Mouse (Mus musculus) heart, embryonic 12.5 days (tissue): ENCODE results near the gene Rnf20. TPM values are rescaled to one million over a fixed set of nuclear protein-coding genes. Genes with fewer than 3 reads are reported as not detected.
"Not testable (repeated sequence)": the region's sequence is repeated elsewhere in the genome, so short reads cannot be mapped to it uniquely, and the experiment has no call there.

ENCODE experiments used
- ATAC-seq: fragments of 200-750 bp; cut with Nextera tagmentation; 2 replicates; pipeline ENCODE4 v1.8.0; 2017; ENCODE audit warnings: moderate TSS enrichment, moderate library complexity; ENCODE audit not compliant: insufficient number of reproducible peaks, low FRiP score
- H3K27ac ChIP-seq: fragments of 300-500 bp; sonication (generic); 2 replicates; pipeline ENCODE4 v1.5.1; 2016; ENCODE audit warnings: mild to moderate bottlenecking, moderate library complexity; ENCODE audit not compliant: poor library complexity, severe bottlenecking
- H3K27me3 ChIP-seq: fragments of 300-500 bp; sonication (generic); replicated peaks from 2 replicates; pipeline ENCODE4 v1.6.1; 2016; ENCODE audit warnings: mild to moderate bottlenecking, moderate library complexity
- H3K36me3 ChIP-seq: fragments of 300-500 bp; sonication (generic); 2 replicates; pipeline ENCODE4 v1.6.1; 2016; ENCODE audit warnings: mild to moderate bottlenecking, moderate library complexity
- H3K4me1 ChIP-seq: fragments of 300-500 bp; sonication (generic); replicated peaks from 2 replicates; pipeline ENCODE4 v1.6.1; 2016; ENCODE audit warnings: mild to moderate bottlenecking
- H3K4me2 ChIP-seq: fragments of 300-500 bp; sonication (generic); 2 replicates; pipeline ENCODE4 v1.6.1; 2016; ENCODE audit warnings: mild to moderate bottlenecking, moderate library complexity
- H3K4me3 ChIP-seq: fragments of 300-500 bp; sonication (generic); 2 replicates; pipeline ENCODE4 v1.5.1; 2016; ENCODE audit warnings: mild to moderate bottlenecking
- H3K9ac ChIP-seq: fragments of 300-500 bp; sonication (generic); 2 replicates; pipeline ENCODE4 v1.6.1; 2016; ENCODE audit warnings: mild to moderate bottlenecking, moderate library complexity
- H3K9me3 ChIP-seq: fragments of 300-500 bp; sonication (generic); replicated peaks from 2 replicates; pipeline ENCODE4 v1.6.1; 2016; ENCODE audit warnings: mild to moderate bottlenecking, moderate library complexity
- WGBS: fragments of 180-500 bp; shearing (Covaris S2); methylation state at CpG from one replicate; pipeline ENCODE4 v1.1.7; 2016; 5-methylcytosine and 5-hydroxymethylcytosine counted together
- polyA plus RNA-seq: library from polyadenylated mRNA; unstranded; fragments of >200 nt; fragmentation: Nextera tagmentation; extraction: Ambion mirVana; gene quantifications from 2 replicates; pipeline ENCODE4 v1.2.1, GENCODE M21; 2016

Gene Rnf20
- polyA plus RNA-seq, 1 experiment from 2014 or later: 30.2 TPM

DNA sequence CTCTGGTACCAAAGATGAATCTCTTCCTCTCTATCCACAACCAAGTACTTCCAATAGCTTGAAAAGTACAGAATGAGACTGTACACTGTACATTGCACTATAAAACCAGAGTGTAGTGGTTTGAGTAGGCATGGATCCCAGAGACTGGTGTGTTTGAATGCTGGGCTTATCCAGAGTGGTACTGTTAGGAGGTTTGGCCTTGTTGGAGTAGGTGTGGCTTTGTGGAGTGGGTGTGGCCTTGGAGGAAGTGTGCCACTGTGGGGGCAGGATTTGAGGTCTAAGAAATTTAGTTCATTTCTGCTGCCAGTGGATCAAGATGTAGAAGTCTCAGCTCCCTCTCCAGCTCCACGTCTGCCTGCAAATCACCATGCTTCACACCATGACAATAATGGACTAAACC lies 26.3 kb upstream of the Rnf20 start:
- WGBS: 85% methylated on average over 1 of the region's 1 CpGs
- Histone ChIP-seq H3K9ac (no peak overlapping the region), H3K9me3 (no peaks in the 10 kb centered on the region), H3K4me1 (no peaks in the 10 kb centered on the region), H3K27me3 (no peaks in the 10 kb centered on the region; the same call in 1 of the 2 replicates), H3K4me2 (no peak overlapping the region), H3K27ac (no peak overlapping the region), H3K36me3 (no peaks in the 10 kb centered on the region), H3K4me3 (no peak overlapping the region)
- no peak for ATAC-seq

DNA sequence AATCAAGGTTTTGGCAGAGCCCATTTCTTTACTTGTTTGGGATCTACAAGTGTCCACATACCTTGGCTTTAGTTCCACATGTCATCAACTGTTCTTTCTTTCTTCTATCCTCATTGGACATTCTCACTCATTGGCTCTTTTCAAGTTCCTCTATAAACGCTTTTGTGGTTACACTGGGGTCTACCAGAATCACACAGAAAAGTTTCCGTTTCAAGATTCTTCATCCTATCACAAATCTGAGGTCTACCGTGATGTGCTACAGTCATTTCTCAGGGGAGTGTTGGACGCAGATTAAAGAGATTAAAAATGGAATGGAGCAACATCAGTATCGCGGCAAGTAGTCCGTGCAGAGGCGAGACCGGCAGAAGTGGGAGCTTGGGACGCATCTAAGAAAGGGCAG lies 14.9 kb upstream of the Rnf20 start:
- Histone ChIP-seq H3K4me3 (no peak overlapping the region), H3K9me3 (no peaks in the 10 kb centered on the region), H3K27ac (no peak overlapping the region), H3K27me3 (no peaks in the 10 kb centered on the region), H3K9ac (no peak overlapping the region), H3K4me2 (no peak overlapping the region), H3K4me1 (no peaks in the 10 kb centered on the region), H3K36me3 (no peaks in the 10 kb centered on the region)
- no peak for ATAC-seq
- WGBS: 83% methylated on average over 10 of the region's 10 CpGs

DNA sequence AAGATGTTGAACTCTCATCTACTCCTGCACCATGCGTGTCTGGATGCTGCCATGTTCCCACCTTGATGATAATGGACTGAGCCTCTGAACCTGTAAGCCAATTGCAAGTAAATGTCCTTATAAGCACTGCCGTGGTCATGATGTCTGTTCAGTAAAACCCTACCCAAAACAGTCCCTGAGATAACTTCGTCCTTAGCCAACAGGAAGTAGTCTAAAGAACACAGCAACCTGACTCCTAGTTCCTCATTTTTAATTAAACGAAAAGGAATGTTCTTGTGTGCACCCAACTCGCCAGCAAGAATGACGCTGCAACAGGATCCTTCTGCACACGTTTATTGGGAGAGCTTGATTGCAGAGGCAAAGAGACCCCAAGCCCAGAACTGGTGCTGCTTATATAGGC lies 11.9 kb upstream of the Rnf20 start:
- H3K9me3 ChIP-seq, H3K27ac ChIP-seq, H3K9ac ChIP-seq, H3K27me3 ChIP-seq, H3K4me3 ChIP-seq, ATAC-seq, H3K4me2 ChIP-seq, H3K4me1 ChIP-seq, H3K36me3 ChIP-seq: not testable (repeated sequence)
- 86% methylated on average over 7 of the region's 7 CpGs for WGBS

DNA sequence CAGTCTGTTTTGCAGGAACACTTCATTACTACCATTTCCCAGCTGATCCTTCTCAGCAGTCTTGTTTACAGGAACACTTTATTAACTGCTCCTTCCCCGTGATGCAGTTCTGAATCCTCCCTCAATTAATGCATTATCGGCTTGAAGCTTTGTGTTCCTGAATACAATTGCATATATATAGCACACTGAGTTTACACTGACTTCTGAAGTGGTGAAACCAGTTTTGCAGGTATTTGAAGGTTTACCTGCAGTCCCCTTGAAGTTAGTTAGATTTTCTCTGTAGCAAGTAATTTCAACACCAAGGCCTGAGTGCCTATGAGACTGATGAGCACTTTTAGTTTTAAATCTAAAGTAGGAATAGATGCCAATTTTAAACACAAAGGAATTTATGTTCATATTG lies 9.5 kb upstream of the Rnf20 start:
- no peak overlapping the region for H3K9ac ChIP-seq
- no peak overlapping the region for H3K4me3 ChIP-seq
- H3K9me3 ChIP-seq: no peaks in the 10 kb centered on the region
- H3K4me1 ChIP-seq: peaks cover 4% of the 10 kb centered on the region
- H3K27me3 ChIP-seq: no peaks in the 10 kb centered on the region
- H3K27ac ChIP-seq: no peak overlapping the region
- no peaks in the 10 kb centered on the region for H3K36me3 ChIP-seq
- H3K4me2 ChIP-seq: no peak overlapping the region
- WGBS: 78% methylated on average over 2 of the region's 2 CpGs
- ATAC-seq: no peak

DNA sequence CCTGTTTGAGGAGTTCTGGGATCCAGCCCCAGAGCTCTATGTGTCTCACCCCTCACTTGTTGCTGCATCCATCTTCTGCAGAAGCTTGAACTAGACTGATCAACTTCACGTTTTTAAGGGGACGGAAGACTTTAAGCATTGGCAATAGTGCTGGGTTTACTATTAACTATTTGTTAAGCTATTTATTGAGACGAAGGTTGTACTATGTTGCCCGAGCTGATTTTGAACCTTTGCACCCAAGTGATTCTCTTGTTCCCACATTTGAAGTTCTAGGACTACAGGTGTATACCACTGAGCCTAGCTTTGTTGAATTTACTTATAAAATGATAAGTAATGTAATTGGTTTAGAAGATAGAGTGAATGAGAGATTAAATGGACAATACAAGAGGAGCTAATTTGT lies 7.9 kb upstream of the Rnf20 start:
- Histone ChIP-seq H3K36me3 (no peaks in the 10 kb centered on the region), H3K9me3 (no peaks in the 10 kb centered on the region), H3K27ac (no peak overlapping the region), H3K4me1 (peaks cover 4% of the 10 kb centered on the region), H3K4me2 (no peak overlapping the region), H3K9ac (no peak overlapping the region), H3K27me3 (no peaks in the 10 kb centered on the region), H3K4me3 (no peak overlapping the region)
- no peak for ATAC-seq
- WGBS: 81% methylated on average over 4 of the region's 4 CpGs

DNA sequence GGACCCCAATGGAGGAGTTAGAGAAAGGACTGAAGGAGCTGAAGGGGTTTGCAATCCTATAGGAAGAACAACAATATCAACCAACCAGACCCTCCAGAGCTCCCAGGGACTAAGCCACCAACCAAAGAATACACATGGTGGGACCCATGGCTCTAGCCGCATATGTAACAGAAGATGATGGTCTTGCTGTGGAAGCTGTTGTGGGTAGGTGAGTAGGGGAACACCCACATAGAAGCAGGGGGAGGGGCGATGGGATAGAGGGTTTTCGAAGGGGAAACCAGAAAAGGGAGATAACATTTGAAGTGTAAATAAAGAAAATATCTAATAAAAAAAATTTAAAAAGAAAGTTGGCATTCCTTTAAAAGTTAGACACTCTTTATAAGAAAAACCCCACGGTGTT lies 6.8 kb upstream of the Rnf20 start:
- H3K9ac ChIP-seq, H3K27ac ChIP-seq, H3K27me3 ChIP-seq, H3K9me3 ChIP-seq, H3K36me3 ChIP-seq, ATAC-seq, H3K4me3 ChIP-seq, H3K4me1 ChIP-seq, H3K4me2 ChIP-seq: not testable (repeated sequence)
- 63% methylated on average over 4 of the region's 4 CpGs for WGBS

DNA sequence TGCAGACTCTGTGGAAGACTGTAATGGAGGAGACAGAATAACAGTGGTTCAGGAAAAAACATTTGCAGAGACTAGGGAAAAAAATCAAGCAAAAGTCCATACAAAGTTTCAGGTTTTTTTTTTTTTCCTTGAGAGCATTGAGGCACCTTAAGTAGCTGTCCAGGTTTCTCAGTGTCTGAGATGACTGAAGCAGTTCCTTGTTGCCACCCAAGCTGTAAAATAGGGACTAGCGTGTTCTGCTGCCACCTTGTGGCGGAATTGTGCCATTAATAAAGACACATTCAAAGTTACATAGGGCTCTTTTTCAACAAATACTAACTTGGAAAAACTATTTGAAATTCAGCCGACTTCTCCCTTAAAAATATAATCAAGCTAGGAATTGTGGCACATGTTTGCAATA lies 4.8 kb upstream of the Rnf20 start:
- H3K9ac ChIP-seq: no peak overlapping the region
- 3% methylated on average over 3 of the region's 3 CpGs for WGBS
- H3K9me3 ChIP-seq: no peaks in the 10 kb centered on the region
- ATAC-seq: no peak
- no peak overlapping the region for H3K27ac ChIP-seq
- H3K4me2 ChIP-seq: no peak overlapping the region
- H3K36me3 ChIP-seq: no peaks in the 10 kb centered on the region
- peaks cover 4% of the 10 kb centered on the region for H3K4me1 ChIP-seq
- no peaks in the 10 kb centered on the region for H3K27me3 ChIP-seq
- H3K4me3 ChIP-seq: no peak overlapping the region

DNA sequence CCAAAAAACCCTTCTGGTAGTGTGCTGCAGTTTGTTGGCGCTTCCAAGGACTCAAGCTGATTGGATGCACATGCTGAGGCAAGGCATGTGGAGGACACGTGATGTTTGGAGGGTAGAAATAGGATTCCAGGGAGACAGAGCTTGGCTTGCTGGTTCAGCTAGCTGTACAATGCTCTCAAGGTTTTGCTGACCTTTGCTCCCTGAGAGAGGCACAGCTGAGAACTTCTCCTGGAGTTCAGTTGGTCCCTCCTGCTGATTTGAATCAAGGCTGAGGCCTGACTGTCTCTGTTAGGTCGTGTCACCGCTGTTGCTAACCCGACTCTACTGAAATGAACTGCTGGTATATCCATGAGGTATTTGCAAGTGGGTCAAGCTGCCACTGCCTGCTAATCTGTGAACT lies 2.9 kb upstream of the Rnf20 start:
- Histone ChIP-seq H3K9me3 (no peaks in the 10 kb centered on the region), H3K4me1 (peaks cover 10% of the 10 kb centered on the region), H3K4me3 (no peak overlapping the region), H3K36me3 (no peaks in the 10 kb centered on the region), H3K4me2 (no peak overlapping the region), H3K27me3 (no peaks in the 10 kb centered on the region), H3K9ac (no peak overlapping the region), H3K27ac (no peak overlapping the region)
- 66% methylated on average over 5 of the region's 5 CpGs for WGBS
- ATAC-seq: no peak

DNA sequence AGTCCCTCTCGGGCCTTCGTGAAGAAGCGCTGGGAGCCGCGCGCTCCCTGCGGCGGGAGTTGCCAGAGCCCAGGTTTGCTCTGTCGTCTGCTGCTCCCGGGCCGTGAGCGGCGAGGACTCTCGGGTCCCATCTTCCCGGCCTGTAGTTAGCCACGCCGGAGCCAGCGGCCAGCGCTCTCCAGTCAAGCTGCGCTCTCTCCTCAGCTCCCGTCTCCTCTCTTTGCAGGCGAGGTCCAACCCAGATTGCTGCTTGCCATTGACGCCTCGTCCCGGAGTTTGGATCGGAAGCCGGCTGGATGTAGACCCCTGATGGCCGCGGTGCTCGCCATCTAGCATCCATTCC lies 304 bp downstream of the Rnf20 start:
- peaks cover 30% of the 10 kb centered on the region for H3K36me3 ChIP-seq
- H3K9me3 ChIP-seq: no peaks in the 10 kb centered on the region
- 0% methylated on average over 30 of the region's 30 CpGs for WGBS
- peak overlapping the region; percentile 84 for H3K27ac ChIP-seq
- ATAC-seq: peak; percentile 70
- H3K9ac ChIP-seq: peak overlapping the region; percentile 86
- no peaks in the 10 kb centered on the region for H3K27me3 ChIP-seq
- peak overlapping the region; percentile 81 for H3K4me2 ChIP-seq
- H3K4me1 ChIP-seq: peaks cover 9% of the 10 kb centered on the region; the same call in 1 of the 2 replicates
- H3K4me3 ChIP-seq: peak overlapping the region; percentile 75

DNA sequence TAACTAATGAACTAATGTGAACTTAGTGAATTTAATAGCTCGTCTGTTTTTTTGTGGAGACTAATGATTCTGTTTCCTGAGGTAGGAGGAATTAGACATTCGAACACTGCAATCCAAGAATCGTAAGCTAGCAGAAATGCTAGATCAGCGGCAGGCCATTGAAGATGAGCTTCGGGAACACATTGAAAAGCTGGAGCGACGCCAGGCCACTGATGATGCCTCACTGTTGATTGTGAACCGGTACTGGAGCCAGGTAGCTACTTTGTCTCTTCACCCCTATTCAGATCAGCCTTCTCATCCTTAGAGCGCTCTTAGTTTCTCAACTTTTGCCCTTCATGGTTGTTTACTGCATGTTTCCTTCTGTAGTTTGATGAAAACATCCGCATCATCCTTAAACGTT lies 6.0 kb downstream of the Rnf20 start:
- Histone ChIP-seq H3K27ac (no peak overlapping the region), H3K9me3 (no peaks in the 10 kb centered on the region), H3K4me3 (no peak overlapping the region), H3K4me1 (peaks cover 9% of the 10 kb centered on the region; the same call in 1 of the 2 replicates), H3K36me3 (peaks cover 63% of the 10 kb centered on the region), H3K27me3 (no peaks in the 10 kb centered on the region), H3K4me2 (no peak overlapping the region), H3K9ac (no peak overlapping the region)
- 90% methylated on average over 11 of the region's 11 CpGs for WGBS
- no peak for ATAC-seq

DNA sequence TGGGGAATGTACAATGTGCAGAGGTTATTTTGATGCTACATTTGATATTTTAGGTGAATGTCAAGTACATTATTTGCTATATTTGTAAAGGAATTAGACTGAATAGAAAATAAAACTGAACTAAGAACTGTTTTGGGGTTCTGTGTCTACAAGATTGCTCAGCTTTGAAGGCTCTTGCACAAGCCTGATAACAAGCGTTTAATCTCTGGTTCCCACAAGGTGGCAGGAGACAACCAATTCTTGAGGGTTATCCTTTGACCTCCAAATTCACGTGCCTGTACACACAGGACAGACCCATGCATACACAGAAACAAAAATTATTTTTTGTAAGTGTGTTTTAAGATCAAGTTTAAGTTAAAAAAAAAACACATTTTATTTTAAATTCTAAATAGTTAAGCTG lies 8.1 kb downstream of the Rnf20 start:
- no peak overlapping the region for H3K4me3 ChIP-seq
- no peak overlapping the region for H3K27ac ChIP-seq
- no peak for ATAC-seq
- H3K36me3 ChIP-seq: peaks cover 70% of the 10 kb centered on the region
- no peaks in the 10 kb centered on the region for H3K9me3 ChIP-seq
- H3K4me1 ChIP-seq: no peaks in the 10 kb centered on the region
- WGBS: 37% methylated on average over 2 of the region's 2 CpGs
- no peak overlapping the region for H3K4me2 ChIP-seq
- no peak overlapping the region for H3K9ac ChIP-seq
- no peaks in the 10 kb centered on the region for H3K27me3 ChIP-seq

DNA sequence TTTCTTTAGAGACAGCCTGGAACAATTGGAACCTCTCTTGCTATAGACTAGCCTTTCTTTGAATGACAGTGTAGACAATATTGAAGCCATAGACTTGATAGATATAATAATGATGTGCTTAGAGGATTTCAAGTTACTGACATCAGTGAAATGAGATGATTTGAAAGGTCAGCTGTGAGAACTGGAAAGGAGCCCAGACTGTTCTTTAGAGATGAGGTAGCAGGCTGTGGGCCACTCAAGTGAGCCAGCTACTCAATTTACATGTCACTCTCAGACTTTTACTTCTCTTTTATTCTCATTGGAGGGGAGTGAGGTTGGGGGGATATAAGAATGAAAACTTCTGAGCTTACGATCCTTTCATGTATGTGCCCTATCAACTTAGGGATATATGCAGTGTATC lies 27.6 kb downstream of the Rnf20 start:
- no peaks in the 10 kb centered on the region for H3K9me3 ChIP-seq
- H3K4me3 ChIP-seq: no peak overlapping the region
- H3K27me3 ChIP-seq: no peaks in the 10 kb centered on the region
- no peak overlapping the region for H3K9ac ChIP-seq
- H3K27ac ChIP-seq: no peak overlapping the region
- no peaks in the 10 kb centered on the region for H3K4me1 ChIP-seq
- no peak overlapping the region for H3K4me2 ChIP-seq
- ATAC-seq: no peak
- H3K36me3 ChIP-seq: peaks cover 53% of the 10 kb centered on the region
- 100% methylated on average over 1 of the region's 1 CpGs for WGBS
